Mouse (Mus musculus) erythroblast, embryonic 14.5 days (primary cell): ENCODE measurements around the gene Uspl1.

Experiments
- GATA1 ChIP-seq: IDR thresholded peaks from 2 replicates; pipeline ENCODE4 v1.6.1; 2012; ENCODE audit warnings: low read length, inconsistent platforms, mixed read lengths
- TAL1 ChIP-seq: IDR thresholded peaks from 3 replicates; pipeline ENCODE4 v1.6.1; 2012; ENCODE audit warnings: low read length, inconsistent platforms, mixed read lengths

DNA sequence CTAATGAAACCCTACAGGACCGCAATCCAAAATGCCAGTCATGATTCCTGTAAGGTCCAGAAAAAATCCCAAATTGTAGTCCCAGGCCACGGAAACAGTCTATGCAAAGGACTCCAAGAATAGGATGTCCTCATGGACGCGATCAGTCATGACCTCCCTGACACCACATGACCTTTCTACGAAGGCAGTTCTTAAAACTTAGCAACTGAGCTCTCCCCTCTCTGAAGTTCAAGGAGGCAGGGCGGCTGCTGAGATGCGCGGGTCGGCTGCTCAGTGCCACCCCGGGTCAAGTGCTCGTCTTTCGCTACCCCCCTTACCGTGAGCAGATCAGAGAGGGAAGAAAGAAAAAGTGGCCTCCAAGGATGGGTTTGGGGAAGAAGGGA lies 438 bp upstream of the Uspl1 start:
- TF ChIP-seq GATA1 (no peak), TAL1 (no peak)
